Mouse (Mus musculus): ENCODE measurements around the gene Snx17. TPM values are rescaled to one million over a fixed set of nuclear protein-coding genes. Genes with fewer than 3 reads are reported as not detected.

Snx17 gene
- polyA plus RNA-seq, 1 experiment from 2014 or later = 158 TPM

- no peak overlapping the region for H3K9ac ChIP-seq (replicated peaks; ENCODE audit: low read length)
- no peak overlapping the region for H3K27ac ChIP-seq (replicated peaks; ENCODE audit: low read depth, low read length)
- no peaks in the 10 kb centered on the region for H3K27me3 ChIP-seq (ENCODE audit: control insufficient read depth, insufficient read depth, low read length)
- WGBS = 93% methylated on average over 19 of the region's 19 CpGs
- H3K4me1 ChIP-seq (ENCODE audit: control insufficient read depth, insufficient read depth, low read length) = no peaks in the 10 kb centered on the region
- H3K4me2 ChIP-seq (ENCODE audit: low read depth, low read length) = no peak overlapping the region
- H3K4me3 ChIP-seq (ENCODE audit: low read depth, low read length) = no peak overlapping the region
- ATAC-seq (replicated peaks; ENCODE audit: insufficient number of reproducible peaks, low FRiP score, low TSS enrichment, low read depth) = no peak
- peaks cover 37% of the 10 kb centered on the region for H3K36me3 ChIP-seq (replicated peaks; ENCODE audit: control insufficient read depth, insufficient read depth, low read depth, low read length)
- H3K9me3 ChIP-seq (replicated peaks; ENCODE audit: control insufficient read depth, low read length) = peaks cover 5% of the 10 kb centered on the region
- DNase-seq (ENCODE audit: low spot score) = no peak
Measured at GRCm38 (mm10) chr5:31199321-31199892, 6.4 kb downstream of the Snx17 start.

- H3K4me2 ChIP-seq (ENCODE audit: low read depth, low read length) = no peak overlapping the region
- peaks cover 37% of the 10 kb centered on the region for H3K36me3 ChIP-seq (replicated peaks; ENCODE audit: control insufficient read depth, insufficient read depth, low read depth, low read length)
- H3K27me3 ChIP-seq (ENCODE audit: control insufficient read depth, insufficient read depth, low read length) = no peaks in the 10 kb centered on the region
- no peak for ATAC-seq (replicated peaks; ENCODE audit: insufficient number of reproducible peaks, low FRiP score, low TSS enrichment, low read depth)
- no peak for DNase-seq (ENCODE audit: low spot score)
- no peak overlapping the region for H3K27ac ChIP-seq (replicated peaks; ENCODE audit: low read depth, low read length)
- no peak overlapping the region for H3K4me3 ChIP-seq (ENCODE audit: low read depth, low read length)
- no peak overlapping the region; the same call in 1 of the 2 replicates for H3K9ac ChIP-seq (replicated peaks; ENCODE audit: low read length)
- H3K4me1 ChIP-seq (ENCODE audit: control insufficient read depth, insufficient read depth, low read length) = no peaks in the 10 kb centered on the region
- H3K9me3 ChIP-seq (replicated peaks; ENCODE audit: control insufficient read depth, low read length) = peaks cover 5% of the 10 kb centered on the region
- WGBS = 89% methylated on average over 9 of the region's 9 CpGs
Measured at GRCm38 (mm10) chr5:31199893-31200292, 6.9 kb downstream of the Snx17 start.

- Histone ChIP-seq H3K9ac (replicated peaks; ENCODE audit: low read length) (no peak overlapping the region; the same call in 1 of the 2 replicates), H3K27me3 (ENCODE audit: control insufficient read depth, insufficient read depth, low read length) (no peaks in the 10 kb centered on the region), H3K27ac (replicated peaks; ENCODE audit: low read depth, low read length) (no peak overlapping the region), H3K36me3 (replicated peaks; ENCODE audit: control insufficient read depth, insufficient read depth, low read depth, low read length) (peaks cover 37% of the 10 kb centered on the region), H3K4me3 (ENCODE audit: low read depth, low read length) (no peak overlapping the region), H3K4me2 (ENCODE audit: low read depth, low read length) (no peak overlapping the region; the same call in 1 of the 2 replicates), H3K4me1 (ENCODE audit: control insufficient read depth, insufficient read depth, low read length) (no peaks in the 10 kb centered on the region), H3K9me3 (replicated peaks; ENCODE audit: control insufficient read depth, low read length) (peaks cover 5% of the 10 kb centered on the region)
- DNase-seq (ENCODE audit: low spot score) = no peak
- ATAC-seq (replicated peaks; ENCODE audit: insufficient number of reproducible peaks, low FRiP score, low TSS enrichment, low read depth) = no peak
- 91% methylated on average over 27 of the region's 27 CpGs for WGBS
Measured at GRCm38 (mm10) chr5:31200327-31200768, 7.3 kb downstream of the Snx17 start.

DNA sequence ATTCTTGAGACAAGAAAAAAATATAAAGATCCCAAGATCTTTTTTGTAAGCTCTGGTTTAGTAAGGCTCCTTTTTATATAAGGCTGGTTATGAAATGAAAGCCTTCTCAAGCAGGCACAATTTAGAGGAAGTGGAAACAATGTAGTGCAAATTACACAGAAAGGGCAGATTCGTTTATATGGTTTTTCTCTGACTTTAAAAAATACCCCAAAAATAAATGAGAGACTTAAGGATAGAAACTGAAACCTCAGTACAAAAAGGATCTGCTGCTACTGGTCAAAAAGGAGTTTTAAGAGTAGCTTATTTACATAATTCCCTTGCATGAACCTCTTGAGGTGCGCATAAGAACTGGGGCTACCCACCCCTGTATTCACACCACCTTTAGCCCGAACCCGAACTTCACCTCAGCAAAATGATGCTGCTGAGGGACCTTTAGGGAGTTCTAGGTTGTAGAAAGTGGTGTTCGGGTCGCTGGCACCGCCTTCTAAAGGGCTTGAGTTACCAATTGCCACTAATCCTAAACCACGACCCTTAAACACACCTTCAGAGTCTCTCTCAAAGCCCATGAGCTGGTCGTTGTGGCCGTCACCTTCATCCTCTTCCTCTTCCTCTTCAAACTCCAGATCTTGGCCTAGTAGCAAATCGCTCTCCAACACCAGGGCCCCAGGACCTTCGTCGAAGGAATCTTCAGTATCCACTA lies 8.2 kb downstream of the Snx17 start:
- ATAC-seq (replicated peaks; ENCODE audit: insufficient number of reproducible peaks, low FRiP score, low TSS enrichment, low read depth) (no peak), DNase-seq (ENCODE audit: low spot score) (no peak)
- Histone ChIP-seq H3K9ac (replicated peaks; ENCODE audit: low read length) (peak overlapping the region; percentile 81), H3K4me1 (ENCODE audit: control insufficient read depth, insufficient read depth, low read length) (no peaks in the 10 kb centered on the region), H3K4me3 (ENCODE audit: low read depth, low read length) (peak overlapping the region; percentile 84), H3K27ac (replicated peaks; ENCODE audit: low read depth, low read length) (peak overlapping the region; percentile 65), H3K36me3 (replicated peaks; ENCODE audit: control insufficient read depth, insufficient read depth, low read depth, low read length) (peaks cover 33% of the 10 kb centered on the region), H3K4me2 (ENCODE audit: low read depth, low read length) (peak overlapping the region; percentile 61), H3K27me3 (ENCODE audit: control insufficient read depth, insufficient read depth, low read length) (no peaks in the 10 kb centered on the region), H3K9me3 (replicated peaks; ENCODE audit: control insufficient read depth, low read length) (peaks cover 5% of the 10 kb centered on the region)
- 18% methylated on average over 13 of the region's 13 CpGs for WGBS

DNA sequence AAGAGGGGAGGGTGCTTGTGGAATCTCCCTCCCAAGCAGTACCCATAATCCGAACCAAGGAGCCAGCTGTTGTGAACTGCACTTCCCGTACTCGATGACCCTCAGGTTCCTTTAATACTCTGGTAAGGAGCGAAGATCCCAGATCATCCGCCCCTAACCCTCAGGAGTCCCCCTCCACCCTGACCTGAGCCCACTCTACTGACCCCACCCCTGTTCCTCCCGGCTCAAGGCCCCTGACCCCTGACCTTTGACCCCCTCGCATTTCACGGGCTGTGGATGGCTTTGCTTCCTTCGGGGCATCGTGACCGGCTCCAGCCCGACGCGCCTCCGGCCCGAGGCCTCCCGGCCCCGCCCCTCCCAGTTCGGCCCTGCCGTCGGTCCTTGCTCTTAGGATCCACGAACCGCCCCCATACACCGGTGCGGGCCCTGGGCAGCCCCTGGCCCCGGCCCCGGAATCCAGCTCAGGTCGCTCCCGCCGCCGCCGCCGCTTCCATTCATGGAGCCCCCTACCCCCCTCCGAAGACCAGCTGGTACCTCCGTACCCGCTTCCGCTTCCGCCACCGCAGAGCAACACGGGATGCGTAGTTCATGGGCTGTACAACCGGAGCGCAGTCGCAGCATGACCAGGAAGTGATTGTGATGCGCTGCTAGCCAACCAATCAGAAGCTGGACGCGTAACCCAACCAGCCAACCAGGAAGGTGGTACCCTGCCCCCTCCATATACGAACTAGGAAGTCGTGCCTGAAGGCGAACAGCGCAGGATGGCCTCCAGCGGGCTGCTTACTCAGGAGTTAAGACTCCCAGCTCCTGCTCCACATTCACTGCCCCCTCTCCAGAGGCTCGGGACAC lies 8.9 kb downstream of the Snx17 start, which contains the start of gene Zfp513:
Zfp513 (minus strand) TSS at position 562 of the 849 bp plus-strand sequence.
- H3K9ac ChIP-seq (replicated peaks; ENCODE audit: low read length) = peak within 1 kb of the TSS; percentile 81
- under 1% methylated on average over 53 of the region's 53 CpGs for WGBS
- H3K27me3 ChIP-seq (ENCODE audit: control insufficient read depth, insufficient read depth, low read length) = no peaks in the 10 kb centered on the region
- peak; percentile 96 for ATAC-seq (replicated peaks; ENCODE audit: insufficient number of reproducible peaks, low FRiP score, low TSS enrichment, low read depth)
- H3K9me3 ChIP-seq (replicated peaks; ENCODE audit: control insufficient read depth, low read length) = peaks cover 5% of the 10 kb centered on the region
- peak within 1 kb of the TSS; percentile 65 for H3K27ac ChIP-seq (replicated peaks; ENCODE audit: low read depth, low read length)
- DNase-seq (ENCODE audit: low spot score) = peak; percentile 98
- peaks cover 31% of the 10 kb centered on the region for H3K36me3 ChIP-seq (replicated peaks; ENCODE audit: control insufficient read depth, insufficient read depth, low read depth, low read length)
- no peaks in the 10 kb centered on the region for H3K4me1 ChIP-seq (ENCODE audit: control insufficient read depth, insufficient read depth, low read length)
- H3K4me2 ChIP-seq (ENCODE audit: low read depth, low read length) = peak within 1 kb of the TSS; percentile 65
- peak within 1 kb of the TSS; percentile 84 for H3K4me3 ChIP-seq (ENCODE audit: low read depth, low read length)

- H3K4me1 ChIP-seq (ENCODE audit: control insufficient read depth, insufficient read depth, low read length) = no peaks in the 10 kb centered on the region
- WGBS = 85% methylated on average over 7 of the region's 7 CpGs
- ATAC-seq (replicated peaks; ENCODE audit: insufficient number of reproducible peaks, low FRiP score, low TSS enrichment, low read depth) = 0 out of 2 replicates have a peak, but pooled peaks have one; percentile 8
- no peak for DNase-seq (ENCODE audit: low spot score)
- H3K4me3 ChIP-seq (ENCODE audit: low read depth, low read length) = peak overlapping the region; percentile 84
- peak overlapping the region; percentile 65; the same call in 1 of the 2 replicates for H3K4me2 ChIP-seq (ENCODE audit: low read depth, low read length)
- no peaks in the 10 kb centered on the region for H3K27me3 ChIP-seq (ENCODE audit: control insufficient read depth, insufficient read depth, low read length)
- peak overlapping the region; percentile 52; the same call in 1 of the 2 replicates for H3K27ac ChIP-seq (replicated peaks; ENCODE audit: low read depth, low read length)
- H3K9ac ChIP-seq (replicated peaks; ENCODE audit: low read length) = peak overlapping the region; percentile 81
- peaks cover 5% of the 10 kb centered on the region for H3K9me3 ChIP-seq (replicated peaks; ENCODE audit: control insufficient read depth, low read length)
- peaks cover 24% of the 10 kb centered on the region for H3K36me3 ChIP-seq (replicated peaks; ENCODE audit: control insufficient read depth, insufficient read depth, low read depth, low read length)
Measured at GRCm38 (mm10) chr5:31202933-31203332, 9.9 kb downstream of the Snx17 start.

GRCm38 (mm10) chr5:31203866-31204265 lies 10.8 kb downstream of the Snx17 start:
- Histone ChIP-seq H3K9ac (replicated peaks; ENCODE audit: low read length) (no peak overlapping the region), H3K4me3 (ENCODE audit: low read depth, low read length) (no peak overlapping the region), H3K4me2 (ENCODE audit: low read depth, low read length) (no peak overlapping the region), H3K27me3 (ENCODE audit: control insufficient read depth, insufficient read depth, low read length) (no peaks in the 10 kb centered on the region), H3K4me1 (ENCODE audit: control insufficient read depth, insufficient read depth, low read length) (no peaks in the 10 kb centered on the region), H3K36me3 (replicated peaks; ENCODE audit: control insufficient read depth, insufficient read depth, low read depth, low read length) (peaks cover 19% of the 10 kb centered on the region), H3K27ac (replicated peaks; ENCODE audit: low read depth, low read length) (no peak overlapping the region), H3K9me3 (replicated peaks; ENCODE audit: control insufficient read depth, low read length) (peaks cover 5% of the 10 kb centered on the region)
- WGBS = 95% methylated on average over 2 of the region's 2 CpGs
- DNase-seq (ENCODE audit: low spot score) (no peak), ATAC-seq (replicated peaks; ENCODE audit: insufficient number of reproducible peaks, low FRiP score, low TSS enrichment, low read depth) (no peak)
